Mouse (Mus musculus): ENCODE results near the gene Olfr1298. TPM values are rescaled to one million over a fixed set of nuclear protein-coding genes. Genes with fewer than 3 reads are reported as not detected.

Olfr1298 gene
- total RNA-seq (2023), result not detected in 2 replicates

GRCm38 (mm10) chr2:111649101-111649500, at the start of gene Olfr1298:
Gene Olfr1298 (minus strand): TSS chr2:111649201.

DNA sequence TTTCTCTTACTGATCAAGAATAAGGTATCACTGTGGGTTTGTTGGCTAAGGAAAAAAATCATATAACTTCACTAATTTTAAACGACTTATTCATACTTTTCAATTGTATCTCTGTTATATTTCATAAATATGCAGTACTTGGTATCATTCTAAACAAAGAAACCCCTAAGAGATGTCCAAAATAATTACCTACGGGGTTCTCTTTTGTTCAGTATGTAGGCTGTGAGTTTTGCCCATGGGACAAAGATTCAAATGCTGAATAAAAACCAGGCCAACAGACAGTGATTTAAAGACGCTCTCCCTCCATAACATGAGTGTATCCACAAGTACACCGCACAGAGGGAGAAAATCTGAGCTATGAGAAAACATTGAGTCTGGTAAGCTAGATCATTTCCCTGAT, 12.1 kb upstream of the Olfr1298 start, which contains the start of gene Olfr1299:
TSS of gene Olfr1299 (plus strand) at position 301 of the 400 bp plus-strand sequence.

GRCm38 (mm10) chr2:111626397-111626796, 22.6 kb downstream of the Olfr1298 start, which contains the start of gene Olfr1297:
Gene Olfr1297 (minus strand): TSS chr2:111626497.

Other genes starting within 250 kb of the Olfr1298 start
- not detected in 2 replicates for gene Olfr1286, start 226.1 kb downstream of the Olfr1298 start, total RNA-seq (2023)
- gene Olfr1287, start 200.1 kb downstream of the Olfr1298 start, total RNA-seq (2023), result not detected in 2 replicates
- gene Olfr1288, start 175.1 kb downstream of the Olfr1298 start, total RNA-seq (2023), result not detected in 2 replicates
- not detected in 2 replicates for gene Olfr1289, start 168.4 kb downstream of the Olfr1298 start, total RNA-seq (2023)
- not detected in 2 replicates for gene Olfr1290, start 155.4 kb downstream of the Olfr1298 start, total RNA-seq (2023)
- gene Olfr1291-ps1, start 152.0 kb downstream of the Olfr1298 start, total RNA-seq (2023), result not detected in 2 replicates
- gene Olfr1293-ps, start 124.0 kb downstream of the Olfr1298 start, total RNA-seq (2023), result not detected in 2 replicates
- gene Olfr1294, start 108.9 kb downstream of the Olfr1298 start, total RNA-seq (2023), result not detected in 2 replicates
- gene Olfr1295, start 79.5 kb downstream of the Olfr1298 start, total RNA-seq (2023), result not detected in 2 replicates
- not detected in 2 replicates for gene Olfr1297, start 22.7 kb downstream of the Olfr1298 start, total RNA-seq (2023)
- not detected in 2 replicates for gene Olfr1299, start 12.2 kb upstream of the Olfr1298 start, total RNA-seq (2023)
- not detected in 2 replicates for gene Olfr1301, start 101.8 kb upstream of the Olfr1298 start, total RNA-seq (2023)
- gene Olfr1302, start 128.2 kb upstream of the Olfr1298 start, total RNA-seq (2023), result not detected in 2 replicates
- not detected in 2 replicates for gene Olfr1303, start 171.1 kb upstream of the Olfr1298 start, total RNA-seq (2023)
- gene Olfr1305, start 227.9 kb upstream of the Olfr1298 start, total RNA-seq (2023), result not detected in 2 replicates